Mouse (Mus musculus): Measurements from ENCODE around the gene Armc8. TPM values are rescaled to one million over a fixed set of nuclear protein-coding genes. Genes with fewer than 3 reads are reported as not detected.

The Armc8 gene
- polyA plus RNA-seq, 1 experiment: 0.19 TPM

- Histone ChIP-seq H3K9me3 (ENCODE audit: control insufficient read depth, low read length) (no peaks in the 10 kb centered on the region), H3K36me3 (ENCODE audit: control insufficient read depth) (no peaks in the 10 kb centered on the region), H3K27me3 (ENCODE audit: control insufficient read depth) (no peaks in the 10 kb centered on the region), H3K4me3 (replicated peaks) (no peak overlapping the region), H3K4me1 (ENCODE audit: control insufficient read depth) (peaks cover 2% of the 10 kb centered on the region)
- TF ChIP-seq GATA1 (IDR thresholded peaks at IDR 0.05; ENCODE audit: low read length) (no peak), TAL1 (IDR thresholded peaks at IDR 0.05; ENCODE audit: low read length) (no peak)
Observed at GRCm38 (mm10) chr9:99464876-99465275, 103.8 kb downstream of the Armc8 start.

GRCm38 (mm10) chr9:99459730-99460129 lies 109.0 kb downstream of the Armc8 start:
- Histone ChIP-seq H3K9me3 (ENCODE audit: control insufficient read depth, low read length) (no peaks in the 10 kb centered on the region), H3K27me3 (ENCODE audit: control insufficient read depth) (no peaks in the 10 kb centered on the region; the same call in 1 of the 2 replicates), H3K4me3 (replicated peaks) (no peak overlapping the region), H3K4me1 (ENCODE audit: control insufficient read depth) (no peaks in the 10 kb centered on the region), H3K36me3 (ENCODE audit: control insufficient read depth) (no peaks in the 10 kb centered on the region)
- TF ChIP-seq GATA1 (IDR thresholded peaks at IDR 0.05; ENCODE audit: low read length): no peak
- TF ChIP-seq TAL1 (IDR thresholded peaks at IDR 0.05; ENCODE audit: low read length): no peak

DNA sequence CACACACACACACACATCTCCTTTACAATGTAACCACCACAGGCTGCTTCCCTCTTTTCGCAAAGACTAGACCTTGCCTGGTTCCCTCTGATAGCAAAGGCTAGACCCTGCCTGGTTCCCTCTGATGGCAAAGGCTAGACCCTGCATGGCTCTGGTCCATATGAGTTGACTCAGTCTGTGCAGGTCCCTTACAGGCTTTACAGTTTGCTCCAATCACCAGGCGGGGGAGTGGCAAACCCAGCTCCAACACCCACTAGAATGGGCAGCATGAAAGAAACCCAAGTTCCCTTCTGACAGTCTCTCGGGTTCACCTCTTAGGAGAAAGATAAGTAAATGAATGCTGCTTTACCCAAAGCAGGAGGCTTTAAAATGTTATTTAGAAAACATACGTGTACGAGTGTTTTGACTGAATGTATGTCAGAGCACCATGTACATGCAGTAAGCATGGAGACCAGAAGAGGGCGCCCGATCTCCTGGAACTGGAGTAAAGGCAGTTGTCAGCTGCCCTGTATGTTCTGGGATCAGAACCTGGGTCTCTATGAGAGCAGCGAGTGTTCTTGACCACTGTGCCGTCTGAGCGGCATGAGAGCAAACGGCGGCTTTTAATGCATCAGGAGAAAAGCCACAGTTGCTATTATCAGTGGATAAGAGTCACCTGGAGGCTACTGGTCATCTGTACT lies 110.0 kb downstream of the Armc8 start:
- H3K27me3 ChIP-seq (ENCODE audit: control insufficient read depth): no peaks in the 10 kb centered on the region; the same call in 1 of the 2 replicates
- no peak for TF ChIP-seq TAL1 (IDR thresholded peaks at IDR 0.05; ENCODE audit: low read length)
- TF ChIP-seq GATA1 (IDR thresholded peaks at IDR 0.05; ENCODE audit: low read length): no peak
- H3K4me1 ChIP-seq (ENCODE audit: control insufficient read depth): no peaks in the 10 kb centered on the region
- H3K9me3 ChIP-seq (ENCODE audit: control insufficient read depth, low read length): no peaks in the 10 kb centered on the region
- H3K4me3 ChIP-seq (replicated peaks): no peak overlapping the region
- H3K36me3 ChIP-seq (ENCODE audit: control insufficient read depth): no peaks in the 10 kb centered on the region

DNA sequence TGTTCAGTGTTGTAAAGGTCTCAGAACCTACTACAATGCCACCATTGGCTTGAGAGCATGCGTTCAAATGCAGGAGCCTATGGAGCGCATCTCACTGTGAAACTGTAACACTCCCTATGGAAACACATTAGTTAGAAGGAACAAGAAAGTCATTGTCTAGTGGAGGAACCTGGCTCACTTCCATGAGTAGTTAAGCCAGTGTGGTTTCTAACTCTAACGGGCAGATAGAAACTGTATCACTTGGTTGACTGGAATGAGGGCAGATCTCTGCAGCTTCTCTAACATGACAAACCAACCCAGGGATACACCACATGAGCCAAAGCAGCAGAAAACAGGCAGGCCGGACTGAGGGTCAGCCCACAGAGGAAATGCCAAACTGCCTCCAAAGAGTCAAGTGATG lies 114.5 kb downstream of the Armc8 start:
- H3K9me3 ChIP-seq (ENCODE audit: control insufficient read depth, low read length): no peaks in the 10 kb centered on the region
- no peak for TF ChIP-seq GATA1 (IDR thresholded peaks at IDR 0.05; ENCODE audit: low read length)
- no peaks in the 10 kb centered on the region for H3K36me3 ChIP-seq (ENCODE audit: control insufficient read depth)
- no peaks in the 10 kb centered on the region for H3K4me1 ChIP-seq (ENCODE audit: control insufficient read depth)
- H3K4me3 ChIP-seq (replicated peaks): no peak overlapping the region
- H3K27me3 ChIP-seq (ENCODE audit: control insufficient read depth): peaks cover 25% of the 10 kb centered on the region

- H3K36me3 ChIP-seq (ENCODE audit: control insufficient read depth): no peaks in the 10 kb centered on the region
- no peaks in the 10 kb centered on the region for H3K4me1 ChIP-seq (ENCODE audit: control insufficient read depth)
- peaks cover 25% of the 10 kb centered on the region for H3K27me3 ChIP-seq (ENCODE audit: control insufficient read depth)
- H3K4me3 ChIP-seq (replicated peaks): no peak within 1 kb of the TSS
- no peak for TF ChIP-seq TAL1 (IDR thresholded peaks at IDR 0.05; ENCODE audit: low read length)
- TF ChIP-seq GATA1 (IDR thresholded peaks at IDR 0.05; ENCODE audit: low read length): no peak
- no peaks in the 10 kb centered on the region for H3K9me3 ChIP-seq (ENCODE audit: control insufficient read depth, low read length)
Observed at GRCm38 (mm10) chr9:99451161-99451560, 117.5 kb downstream of the Armc8 start, which contains the start of gene Nme9. TSS of gene Nme9 (plus strand) at chr9:99451475.

- no peak for TF ChIP-seq TAL1 (IDR thresholded peaks at IDR 0.05; ENCODE audit: low read length)
- TF ChIP-seq GATA1 (IDR thresholded peaks at IDR 0.05; ENCODE audit: low read length): no peak
- Histone ChIP-seq H3K27me3 (ENCODE audit: control insufficient read depth) (peaks cover 25% of the 10 kb centered on the region), H3K9me3 (ENCODE audit: control insufficient read depth, low read length) (no peaks in the 10 kb centered on the region)
Observed at GRCm38 (mm10) chr9:99449886-99450647, 118.6 kb downstream of the Armc8 start.

GRCm38 (mm10) chr9:99447323-99447722 lies 121.4 kb downstream of the Armc8 start:
- no peaks in the 10 kb centered on the region for H3K9me3 ChIP-seq (ENCODE audit: control insufficient read depth, low read length)
- H3K27me3 ChIP-seq (ENCODE audit: control insufficient read depth): peaks cover 17% of the 10 kb centered on the region
- H3K36me3 ChIP-seq (ENCODE audit: control insufficient read depth): no peaks in the 10 kb centered on the region
- TF ChIP-seq TAL1 (IDR thresholded peaks at IDR 0.05; ENCODE audit: low read length) (no peak), GATA1 (IDR thresholded peaks at IDR 0.05; ENCODE audit: low read length) (no peak)
- no peaks in the 10 kb centered on the region for H3K4me1 ChIP-seq (ENCODE audit: control insufficient read depth)
- no peak overlapping the region for H3K4me3 ChIP-seq (replicated peaks)

More at GRCm38 (mm10) chr9:99449886-99450647, 118.6 kb downstream of the Armc8 start:
- no peak overlapping the region for H3K4me3 ChIP-seq (replicated peaks)
- no peaks in the 10 kb centered on the region for H3K4me1 ChIP-seq (ENCODE audit: control insufficient read depth)
- no peaks in the 10 kb centered on the region for H3K36me3 ChIP-seq (ENCODE audit: control insufficient read depth)

GRCm38 (mm10) chr9:99446259-99446658 lies 122.4 kb downstream of the Armc8 start:
- Histone ChIP-seq H3K36me3 (ENCODE audit: control insufficient read depth) (no peaks in the 10 kb centered on the region), H3K9me3 (ENCODE audit: control insufficient read depth, low read length) (peaks cover 7% of the 10 kb centered on the region), H3K4me1 (ENCODE audit: control insufficient read depth) (no peaks in the 10 kb centered on the region), H3K27me3 (ENCODE audit: control insufficient read depth) (peaks cover 13% of the 10 kb centered on the region), H3K4me3 (replicated peaks) (no peak overlapping the region)
- TF ChIP-seq TAL1 (IDR thresholded peaks at IDR 0.05; ENCODE audit: low read length) (no peak), GATA1 (IDR thresholded peaks at IDR 0.05; ENCODE audit: low read length) (no peak)

DNA sequence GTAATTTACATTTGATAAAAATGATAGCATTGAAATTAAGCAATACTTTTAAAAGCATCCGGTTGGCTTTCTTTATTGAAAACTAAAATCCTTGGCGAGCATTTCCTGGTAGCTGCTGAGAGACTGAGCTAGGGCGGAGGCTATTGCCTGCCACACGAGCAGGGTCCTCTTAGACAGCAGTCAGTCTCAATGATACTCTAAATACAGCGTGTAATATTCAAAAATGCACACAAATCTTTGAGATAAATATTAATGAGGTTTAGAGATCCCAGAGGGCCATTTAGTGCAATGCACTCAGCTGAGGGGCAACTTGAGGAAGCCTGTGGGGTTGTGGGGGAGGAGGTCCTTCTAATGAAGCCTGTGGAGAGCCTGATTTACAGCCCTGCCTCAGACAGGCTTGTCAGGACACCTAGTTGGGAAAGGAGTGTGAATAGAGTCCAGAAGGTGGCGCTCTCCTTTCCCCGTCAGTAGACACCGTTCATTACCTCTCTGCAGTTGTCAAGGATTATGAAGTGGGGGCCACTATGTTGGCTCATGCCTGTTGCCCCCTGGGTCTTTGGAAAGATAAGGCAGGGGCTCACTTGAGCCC lies 124.0 kb downstream of the Armc8 start:
- peaks cover 5% of the 10 kb centered on the region for H3K27me3 ChIP-seq (ENCODE audit: control insufficient read depth)
- H3K36me3 ChIP-seq (ENCODE audit: control insufficient read depth): no peaks in the 10 kb centered on the region
- TF ChIP-seq TAL1 (IDR thresholded peaks at IDR 0.05; ENCODE audit: low read length) (no peak), GATA1 (IDR thresholded peaks at IDR 0.05; ENCODE audit: low read length) (no peak)
- peaks cover 7% of the 10 kb centered on the region for H3K9me3 ChIP-seq (ENCODE audit: control insufficient read depth, low read length)
- no peak overlapping the region for H3K4me3 ChIP-seq (replicated peaks)
- H3K4me1 ChIP-seq (ENCODE audit: control insufficient read depth): no peaks in the 10 kb centered on the region

Measured in erythroblast, embryonic 14.5 days (primary cell).